Mouse (Mus musculus): ENCODE measurements around the gene Cad. TPM values are rescaled to one million over a fixed set of nuclear protein-coding genes. Genes with fewer than 3 reads are reported as not detected.

Gene Cad
- 0.29 TPM for polyA plus RNA-seq (2014; fragmentation: Illumina TruSeq; extraction: RNeasy Lipid Tissue Mini Kit (QIAGEN cat#74804); ENCODE audit: low read depth, low replicate concordance)

GRCm38 (mm10) chr5:31054261-31055215, at the start of gene Cad:
Cad (plus strand) TSS chr5:31054780.

GRCm38 (mm10) chr5:31047848-31048762, 6.5 kb upstream of the Cad start, which contains the start of gene Atraid:
Atraid (plus strand) TSS chr5:31048312.

GRCm38 (mm10) chr5:31048763-31049641, 5.6 kb upstream of the Cad start, which contains the start of gene Slc5a6:
Slc5a6 (minus strand) TSS chr5:31048924.

GRCm38 (mm10) chr5:31105814-31106335, 51.3 kb downstream of the Cad start, which contains the start of gene Dnajc5g:
Dnajc5g (plus strand) TSS chr5:31106285.

GRCm38 (mm10) chr5:31108000-31108490, 53.5 kb downstream of the Cad start, which contains the start of gene Slc30a3:
Slc30a3 (minus strand) TSS chr5:31108237.

GRCm38 (mm10) chr5:31116354-31116753, 61.8 kb downstream of the Cad start, which contains the start of gene Trim54:
Trim54 (plus strand) TSS chr5:31116712.

Other genes with a start within 250 kb of the Cad start
- gene Mapre3, start 240.1 kb upstream of the Cad start, polyA plus RNA-seq (2014; fragmentation: Illumina TruSeq; extraction: RNeasy Lipid Tissue Mini Kit (QIAGEN cat#74804); ENCODE audit: low read depth, low replicate concordance): 15.2 TPM
- 7.9 TPM for gene Tmem214, start 186.8 kb upstream of the Cad start, polyA plus RNA-seq (2014; fragmentation: Illumina TruSeq; extraction: RNeasy Lipid Tissue Mini Kit (QIAGEN cat#74804); ENCODE audit: low read depth, low replicate concordance)
- 1.4 TPM for gene Agbl5, start 166.1 kb upstream of the Cad start, polyA plus RNA-seq (2014; fragmentation: Illumina TruSeq; extraction: RNeasy Lipid Tissue Mini Kit (QIAGEN cat#74804); ENCODE audit: low read depth, low replicate concordance)
- 126 TPM for gene Ost4, start 147.0 kb upstream of the Cad start, polyA plus RNA-seq (2014; fragmentation: Illumina TruSeq; extraction: RNeasy Lipid Tissue Mini Kit (QIAGEN cat#74804); ENCODE audit: low read depth, low replicate concordance)
- 0.56 TPM for gene Emilin1, start 141.4 kb upstream of the Cad start, polyA plus RNA-seq (2014; fragmentation: Illumina TruSeq; extraction: RNeasy Lipid Tissue Mini Kit (QIAGEN cat#74804); ENCODE audit: low read depth, low replicate concordance)
- 24.2 TPM for gene Khk, start 133.3 kb upstream of the Cad start, polyA plus RNA-seq (2014; fragmentation: Illumina TruSeq; extraction: RNeasy Lipid Tissue Mini Kit (QIAGEN cat#74804); ENCODE audit: low read depth, low replicate concordance)
- not detected for gene Cgref1, start 109.2 kb upstream of the Cad start, polyA plus RNA-seq (2014; fragmentation: Illumina TruSeq; extraction: RNeasy Lipid Tissue Mini Kit (QIAGEN cat#74804); ENCODE audit: low read depth, low replicate concordance)
- gene Preb, start 94.4 kb upstream of the Cad start, polyA plus RNA-seq (2014; fragmentation: Illumina TruSeq; extraction: RNeasy Lipid Tissue Mini Kit (QIAGEN cat#74804); ENCODE audit: low read depth, low replicate concordance): 34.2 TPM
- not detected for gene Tcf23, start 86.1 kb upstream of the Cad start, polyA plus RNA-seq (2014; fragmentation: Illumina TruSeq; extraction: RNeasy Lipid Tissue Mini Kit (QIAGEN cat#74804); ENCODE audit: low read depth, low replicate concordance)
- gene Atraid, start 6.5 kb upstream of the Cad start, polyA plus RNA-seq (2014; fragmentation: Illumina TruSeq; extraction: RNeasy Lipid Tissue Mini Kit (QIAGEN cat#74804); ENCODE audit: low read depth, low replicate concordance): 116 TPM
- 1.8 TPM for gene Slc5a6, start 5.9 kb upstream of the Cad start, polyA plus RNA-seq (2014; fragmentation: Illumina TruSeq; extraction: RNeasy Lipid Tissue Mini Kit (QIAGEN cat#74804); ENCODE audit: low read depth, low replicate concordance)
- not detected for gene Dnajc5g, start 51.5 kb downstream of the Cad start, polyA plus RNA-seq (2014; fragmentation: Illumina TruSeq; extraction: RNeasy Lipid Tissue Mini Kit (QIAGEN cat#74804); ENCODE audit: low read depth, low replicate concordance)
- not detected for gene Slc30a3, start 53.5 kb downstream of the Cad start, polyA plus RNA-seq (2014; fragmentation: Illumina TruSeq; extraction: RNeasy Lipid Tissue Mini Kit (QIAGEN cat#74804); ENCODE audit: low read depth, low replicate concordance)
- gene Trim54, start 61.9 kb downstream of the Cad start, polyA plus RNA-seq (2014; fragmentation: Illumina TruSeq; extraction: RNeasy Lipid Tissue Mini Kit (QIAGEN cat#74804); ENCODE audit: low read depth, low replicate concordance): not detected
- not detected for gene Ucn, start 84.0 kb downstream of the Cad start, polyA plus RNA-seq (2014; fragmentation: Illumina TruSeq; extraction: RNeasy Lipid Tissue Mini Kit (QIAGEN cat#74804); ENCODE audit: low read depth, low replicate concordance)
- gene Mpv17, start 99.5 kb downstream of the Cad start, polyA plus RNA-seq (2014; fragmentation: Illumina TruSeq; extraction: RNeasy Lipid Tissue Mini Kit (QIAGEN cat#74804); ENCODE audit: low read depth, low replicate concordance): 31.4 TPM
- gene Gm29609, start 125.1 kb downstream of the Cad start, polyA plus RNA-seq (2014; fragmentation: Illumina TruSeq; extraction: RNeasy Lipid Tissue Mini Kit (QIAGEN cat#74804); ENCODE audit: low read depth, low replicate concordance): 0.13 TPM
- gene Gtf3c2, start 125.4 kb downstream of the Cad start, polyA plus RNA-seq (2014; fragmentation: Illumina TruSeq; extraction: RNeasy Lipid Tissue Mini Kit (QIAGEN cat#74804); ENCODE audit: low read depth, low replicate concordance): 30.5 TPM
- gene Snx17, start 138.4 kb downstream of the Cad start, polyA plus RNA-seq (2014; fragmentation: Illumina TruSeq; extraction: RNeasy Lipid Tissue Mini Kit (QIAGEN cat#74804); ENCODE audit: low read depth, low replicate concordance): 8.9 TPM
- 3.8 TPM for gene Eif2b4, start 138.7 kb downstream of the Cad start, polyA plus RNA-seq (2014; fragmentation: Illumina TruSeq; extraction: RNeasy Lipid Tissue Mini Kit (QIAGEN cat#74804); ENCODE audit: low read depth, low replicate concordance)
- 1.4 TPM for gene Zfp513, start 147.5 kb downstream of the Cad start, polyA plus RNA-seq (2014; fragmentation: Illumina TruSeq; extraction: RNeasy Lipid Tissue Mini Kit (QIAGEN cat#74804); ENCODE audit: low read depth, low replicate concordance)
- gene Ppm1g, start 165.9 kb downstream of the Cad start, polyA plus RNA-seq (2014; fragmentation: Illumina TruSeq; extraction: RNeasy Lipid Tissue Mini Kit (QIAGEN cat#74804); ENCODE audit: low read depth, low replicate concordance): 13.4 TPM
- 45.4 TPM for gene Nrbp1, start 186.1 kb downstream of the Cad start, polyA plus RNA-seq (2014; fragmentation: Illumina TruSeq; extraction: RNeasy Lipid Tissue Mini Kit (QIAGEN cat#74804); ENCODE audit: low read depth, low replicate concordance)
- gene Gm9970, start 186.5 kb downstream of the Cad start, polyA plus RNA-seq (2014; fragmentation: Illumina TruSeq; extraction: RNeasy Lipid Tissue Mini Kit (QIAGEN cat#74804); ENCODE audit: low read depth, low replicate concordance): not detected
- gene Krtcap3, start 196.9 kb downstream of the Cad start, polyA plus RNA-seq (2014; fragmentation: Illumina TruSeq; extraction: RNeasy Lipid Tissue Mini Kit (QIAGEN cat#74804); ENCODE audit: low read depth, low replicate concordance): 1.0 TPM
- 6.5 TPM for gene Ift172, start 236.3 kb downstream of the Cad start, polyA plus RNA-seq (2014; fragmentation: Illumina TruSeq; extraction: RNeasy Lipid Tissue Mini Kit (QIAGEN cat#74804); ENCODE audit: low read depth, low replicate concordance)
- gene Fndc4, start 241.3 kb downstream of the Cad start, polyA plus RNA-seq (2014; fragmentation: Illumina TruSeq; extraction: RNeasy Lipid Tissue Mini Kit (QIAGEN cat#74804); ENCODE audit: low read depth, low replicate concordance): 27.8 TPM
- 78.9 TPM for gene Gckr, start 242.7 kb downstream of the Cad start, polyA plus RNA-seq (2014; fragmentation: Illumina TruSeq; extraction: RNeasy Lipid Tissue Mini Kit (QIAGEN cat#74804); ENCODE audit: low read depth, low replicate concordance)

All from liver, adult 10 weeks (tissue).